Mouse (Mus musculus) embryonic facial prominence, embryonic 12.5 days (tissue): ENCODE measurements around the gene Nebl. TPM values are rescaled to one million over a fixed set of nuclear protein-coding genes. Genes with fewer than 3 reads are reported as not detected.
A peak's percentile ranks its signal among the peaks of the same experiment; 100 is the strongest.

ENCODE experiments used
- ATAC-seq: fragments of 200-750 bp; cut with Nextera tagmentation; 2 replicates; pipeline ENCODE4 v1.8.0; 2017; ENCODE audit not compliant: insufficient number of reproducible peaks, insufficient read depth, low FRiP score, low TSS enrichment
- H3K27ac ChIP-seq: fragments of 300-500 bp; sonication (generic); 2 replicates; pipeline ENCODE4 v1.5.1; 2016; ENCODE audit warnings: mild to moderate bottlenecking
- H3K27me3 ChIP-seq: fragments of 300-500 bp; sonication (generic); 2 replicates; pipeline ENCODE4 v1.6.1; 2016; ENCODE audit warnings: mild to moderate bottlenecking, moderate library complexity
- H3K36me3 ChIP-seq: fragments of 300-500 bp; sonication (generic); 2 replicates; pipeline ENCODE4 v1.6.1; 2016; ENCODE audit warnings: mild to moderate bottlenecking
- H3K4me1 ChIP-seq: fragments of 300-500 bp; sonication (generic); 2 replicates; pipeline ENCODE4 v1.6.1; 2016
- H3K4me2 ChIP-seq: fragments of 300-500 bp; sonication (generic); replicated peaks from 2 replicates; pipeline ENCODE4 v1.6.1; 2016; ENCODE audit warnings: mild to moderate bottlenecking, moderate library complexity
- H3K4me3 ChIP-seq: fragments of 300-500 bp; sonication (generic); 2 replicates; pipeline ENCODE4 v1.5.1; 2016; ENCODE audit warnings: mild to moderate bottlenecking
- H3K9ac ChIP-seq: fragments of 300-500 bp; sonication (generic); 2 replicates; pipeline ENCODE4 v1.6.1; 2016; ENCODE audit warnings: mild to moderate bottlenecking, moderate library complexity
- H3K9me3 ChIP-seq: fragments of 300-500 bp; sonication (generic); 2 replicates; pipeline ENCODE4 v1.6.1; 2016; ENCODE audit warnings: mild to moderate bottlenecking, moderate library complexity
- WGBS: fragments of 180-500 bp; shearing (Covaris S2); methylation state at CpG from one replicate; pipeline ENCODE4 v1.1.7; 2016; 5-methylcytosine and 5-hydroxymethylcytosine counted together
- polyA plus RNA-seq: library from polyadenylated mRNA; unstranded; fragments of >200 nt; fragmentation: Nextera tagmentation; extraction: Ambion mirVana; gene quantifications from 2 replicates; pipeline ENCODE4 v1.2.1, GENCODE M21; 2016

Nebl gene
- polyA plus RNA-seq: 9.1 and 9.4 TPM in 2 replicates

DNA sequence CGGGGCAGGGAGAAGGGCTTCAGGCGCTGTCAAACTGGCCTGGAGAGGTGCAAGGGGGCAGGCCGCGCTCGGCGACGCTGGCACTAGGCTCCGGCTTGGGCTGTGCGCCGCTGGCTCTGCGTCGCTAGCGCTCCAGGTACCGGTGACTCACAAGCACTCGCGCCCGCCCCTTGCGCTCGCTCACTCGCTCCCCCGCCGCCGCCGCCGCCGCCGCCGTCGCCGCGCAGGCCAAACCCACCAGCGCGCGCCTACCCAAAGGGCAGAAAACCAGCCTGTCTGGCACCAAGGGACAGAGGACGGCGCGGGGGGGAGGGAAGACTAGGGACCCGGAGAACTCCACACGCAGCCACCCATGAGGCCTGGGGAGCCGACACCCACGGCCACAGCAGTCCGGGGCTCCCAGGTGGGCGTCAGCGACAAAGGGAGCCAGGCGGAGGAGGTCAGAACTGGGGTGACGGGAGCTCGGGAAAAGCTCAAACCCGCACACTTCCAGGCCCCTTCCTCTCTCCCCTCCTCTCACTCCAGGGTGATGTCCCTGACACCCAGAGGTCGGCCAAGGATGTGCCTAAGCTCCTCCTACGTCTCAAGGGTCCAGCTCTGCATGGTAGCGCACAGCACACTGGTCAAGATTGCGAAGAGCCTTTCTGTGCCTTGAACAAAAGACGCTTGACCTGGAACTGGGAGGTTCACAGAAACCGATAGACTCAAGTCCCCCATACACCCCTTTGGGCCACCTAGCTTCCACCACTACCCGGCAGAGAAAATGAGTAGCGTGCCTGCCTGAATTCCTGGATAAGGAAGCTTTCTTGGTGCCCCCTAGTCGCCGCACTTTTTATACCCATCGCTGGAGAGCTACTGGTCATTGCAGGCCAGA lies at the start of gene Nebl:
Gene Nebl, minus strand, starts transcription at position 508 of the 874 bp plus-strand sequence.
- peak; percentile 79 for ATAC-seq
- Histone ChIP-seq H3K4me3 (peak within 1 kb of the TSS; percentile 63), H3K27me3 (peaks cover 35% of the 10 kb centered on the region), H3K9ac (peak within 1 kb of the TSS; percentile 64), H3K9me3 (no peaks in the 10 kb centered on the region), H3K4me1 (peaks cover 12% of the 10 kb centered on the region), H3K36me3 (no peaks in the 10 kb centered on the region), H3K27ac (no peak within 1 kb of the TSS), H3K4me2 (peak within 1 kb of the TSS; percentile 97)
- WGBS: under 1% methylated on average over 59 of the region's 59 CpGs

DNA sequence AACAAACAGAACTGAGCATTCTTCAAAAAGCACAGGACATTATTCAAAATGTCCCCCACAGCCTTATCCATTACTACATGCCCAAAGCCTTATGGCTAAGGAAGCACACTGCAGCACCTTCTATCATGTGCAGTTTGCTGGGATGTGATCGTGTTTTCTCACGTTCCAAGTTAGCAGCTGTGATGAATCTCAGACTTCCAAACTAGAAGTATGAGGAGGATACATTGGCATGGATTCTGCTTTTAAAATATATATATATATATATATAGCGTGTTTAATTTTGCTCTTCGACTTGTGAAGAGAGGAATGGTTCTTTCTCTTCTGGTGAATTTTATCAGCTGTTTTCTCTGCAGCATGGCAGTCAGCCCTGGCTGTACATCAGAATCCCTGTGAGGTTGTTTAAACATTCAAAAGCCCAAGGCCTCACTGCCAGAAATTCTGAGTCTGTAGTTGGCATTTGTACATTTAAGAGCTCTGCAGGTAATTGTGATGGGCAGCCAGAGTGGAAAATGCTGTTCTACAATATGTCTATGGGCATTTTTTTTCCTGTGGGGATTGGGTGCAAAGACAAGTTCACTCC lies 39.1 kb upstream of the Nebl start:
- ATAC-seq: no peak
- H3K36me3 ChIP-seq: no peaks in the 10 kb centered on the region
- no peaks in the 10 kb centered on the region for H3K4me1 ChIP-seq
- no peak overlapping the region for H3K4me2 ChIP-seq
- no peaks in the 10 kb centered on the region for H3K9me3 ChIP-seq
- no peak overlapping the region for H3K27ac ChIP-seq
- H3K4me3 ChIP-seq: no peak overlapping the region
- WGBS: 92% methylated on average over 4 of the region's 4 CpGs
- H3K9ac ChIP-seq: no peak overlapping the region
- H3K27me3 ChIP-seq: no peaks in the 10 kb centered on the region

DNA sequence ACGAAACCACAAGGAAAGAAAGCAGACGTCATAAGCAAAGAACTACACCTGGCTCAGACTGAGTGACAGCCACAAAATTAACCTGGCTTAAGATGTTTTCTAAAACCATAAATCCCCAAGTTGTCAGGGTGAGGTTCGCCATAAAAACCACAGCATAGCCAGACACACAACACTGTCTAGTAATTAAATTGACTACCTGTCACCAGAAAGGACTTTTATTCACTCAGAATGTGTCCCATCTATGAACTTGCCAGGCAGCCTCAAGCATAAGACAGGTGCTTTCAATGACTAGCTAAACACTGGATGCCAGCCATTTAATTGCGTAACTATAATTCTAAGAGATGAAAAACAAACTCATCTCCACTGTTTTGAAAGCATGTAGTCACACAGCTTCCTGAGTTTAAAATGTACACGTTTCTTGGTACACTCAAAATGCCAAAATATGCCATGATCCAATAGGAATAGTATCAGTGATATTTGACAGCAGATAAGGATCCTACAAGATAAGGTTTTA lies 38.0 kb upstream of the Nebl start:
- no peak overlapping the region for H3K9ac ChIP-seq
- no peaks in the 10 kb centered on the region for H3K9me3 ChIP-seq
- H3K27me3 ChIP-seq: no peaks in the 10 kb centered on the region
- H3K4me2 ChIP-seq: no peak overlapping the region
- no peaks in the 10 kb centered on the region for H3K4me1 ChIP-seq
- no peak overlapping the region for H3K27ac ChIP-seq
- no peak overlapping the region for H3K4me3 ChIP-seq
- WGBS: 76% methylated on average over 5 of the region's 5 CpGs
- ATAC-seq: no peak
- H3K36me3 ChIP-seq: no peaks in the 10 kb centered on the region

DNA sequence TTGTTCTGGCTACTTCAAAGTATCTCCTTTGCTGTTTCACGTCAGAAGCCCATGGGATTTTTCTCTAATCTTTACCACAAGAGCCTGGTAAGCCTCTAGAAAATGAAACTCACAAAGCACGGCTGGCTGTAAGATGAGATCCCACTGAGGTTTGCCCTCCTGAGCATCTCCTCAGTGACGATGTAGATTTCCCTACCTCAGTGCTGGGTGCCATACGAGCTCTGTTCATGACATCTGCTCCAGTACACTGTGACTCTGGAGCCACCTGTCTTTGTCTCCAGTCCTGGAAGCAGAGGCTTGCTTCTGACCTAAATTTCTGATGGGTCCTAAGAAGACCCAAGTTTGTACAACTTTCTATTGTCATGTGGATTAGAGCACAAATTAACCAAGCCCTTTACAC lies 25.0 kb upstream of the Nebl start:
- ATAC-seq: no peak
- Histone ChIP-seq H3K27me3 (no peaks in the 10 kb centered on the region), H3K4me1 (0 out of 2 replicates have a peak, but pooled peaks cover 2% of the 10 kb centered on the region), H3K4me3 (no peak overlapping the region), H3K4me2 (no peak overlapping the region), H3K27ac (no peak overlapping the region), H3K36me3 (no peaks in the 10 kb centered on the region), H3K9ac (no peak overlapping the region), H3K9me3 (no peaks in the 10 kb centered on the region)
- 27% methylated on average over 4 of the region's 4 CpGs for WGBS

DNA sequence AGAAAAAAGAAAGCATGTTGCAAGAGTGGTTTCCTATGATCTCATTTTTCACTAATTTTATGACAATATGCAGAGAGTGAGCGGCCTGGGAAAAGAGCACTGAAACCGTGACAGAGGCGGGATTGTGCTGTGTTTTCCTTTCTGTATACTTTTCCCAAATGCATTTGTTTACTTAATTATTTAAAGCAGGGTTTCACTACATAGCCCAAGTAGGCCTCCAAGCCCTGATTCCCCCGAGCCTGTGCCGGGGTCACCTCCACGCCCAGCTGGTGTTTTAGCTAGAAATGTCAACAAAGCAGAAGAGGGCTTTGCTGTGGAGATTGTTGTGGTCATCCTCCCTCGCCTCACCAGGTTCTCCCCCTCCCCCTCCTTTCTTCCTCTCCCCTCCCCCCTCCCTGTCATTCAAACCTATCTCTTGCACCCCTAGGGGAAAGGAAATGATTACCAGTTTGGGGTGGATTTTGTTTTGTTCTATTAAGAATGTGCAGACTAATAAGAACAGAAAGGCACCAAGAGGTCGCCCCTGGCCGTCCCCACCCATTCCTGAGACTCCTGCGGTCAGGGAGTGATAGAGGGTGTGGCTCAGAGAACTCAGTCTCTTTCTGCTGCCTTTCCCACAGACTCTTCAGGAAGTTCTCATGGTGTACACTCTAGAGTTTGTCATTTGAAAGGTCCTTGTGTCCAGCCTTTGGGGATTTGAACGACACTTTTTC lies 10.9 kb upstream of the Nebl start:
- Histone ChIP-seq H3K9ac (no peak overlapping the region), H3K9me3 (no peaks in the 10 kb centered on the region), H3K27ac (peak overlapping the region; percentile 61; the same call in 1 of the 2 replicates), H3K4me1 (peaks cover 8% of the 10 kb centered on the region), H3K27me3 (no peaks in the 10 kb centered on the region), H3K4me3 (peak overlapping the region; percentile 27; the same call in 1 of the 2 replicates), H3K4me2 (peak overlapping the region; percentile 53), H3K36me3 (no peaks in the 10 kb centered on the region)
- peak; percentile 70; the same call in 1 of the 2 replicates for ATAC-seq
- 3% methylated on average over 11 of the region's 11 CpGs for WGBS

DNA sequence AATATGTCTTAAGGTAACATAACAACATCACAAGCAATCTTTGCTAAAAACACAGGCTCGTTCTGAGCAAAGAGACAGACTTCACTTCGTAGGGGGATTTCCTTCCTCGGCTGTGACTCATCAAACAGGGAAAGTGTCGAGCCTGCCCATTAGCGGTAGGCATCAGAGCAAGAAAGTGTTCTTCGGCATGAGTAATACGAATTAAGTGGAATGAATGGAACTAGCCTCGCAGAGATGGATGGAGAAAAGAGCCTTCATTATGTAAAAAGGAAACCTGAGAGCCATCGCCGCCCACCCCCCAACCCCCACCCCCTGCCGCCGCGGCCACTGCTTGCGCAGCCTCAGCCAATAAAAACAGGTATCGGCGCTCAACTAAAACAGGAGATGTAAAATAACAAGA lies 10.3 kb upstream of the Nebl start:
- Histone ChIP-seq H3K4me1 (peaks cover 8% of the 10 kb centered on the region), H3K27ac (no peak overlapping the region), H3K9ac (no peak overlapping the region), H3K27me3 (no peaks in the 10 kb centered on the region), H3K9me3 (no peaks in the 10 kb centered on the region), H3K4me3 (peak overlapping the region; percentile 27), H3K4me2 (peak overlapping the region; percentile 53), H3K36me3 (no peaks in the 10 kb centered on the region)
- peak; percentile 84; the same call in 1 of the 2 replicates for ATAC-seq
- under 1% methylated on average over 16 of the region's 16 CpGs for WGBS

DNA sequence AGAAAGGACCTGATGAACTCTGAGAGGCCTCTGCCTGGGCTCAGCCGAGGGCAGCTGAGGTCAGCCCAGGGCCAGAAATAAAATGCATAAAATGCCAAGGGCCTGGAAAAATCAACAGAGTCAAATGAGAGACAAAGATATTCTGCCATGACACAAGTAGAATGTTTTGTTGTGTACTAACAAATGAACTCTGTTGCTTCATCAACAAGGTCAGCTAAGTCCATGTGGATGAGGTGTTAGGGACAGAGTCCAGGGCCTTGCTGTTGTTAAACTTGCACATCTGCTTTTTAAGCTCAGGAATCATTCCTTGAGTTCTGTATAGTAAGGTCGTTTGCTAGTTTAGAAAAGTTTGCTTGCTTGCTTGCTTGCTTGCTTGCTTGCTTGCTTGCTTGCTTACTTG lies 9.2 kb upstream of the Nebl start:
- no peak overlapping the region for H3K4me2 ChIP-seq
- H3K36me3 ChIP-seq: no peaks in the 10 kb centered on the region
- WGBS: 56% methylated on average over 2 of the region's 2 CpGs
- H3K27me3 ChIP-seq: no peaks in the 10 kb centered on the region
- H3K4me3 ChIP-seq: no peak overlapping the region
- no peaks in the 10 kb centered on the region for H3K9me3 ChIP-seq
- H3K9ac ChIP-seq: no peak overlapping the region
- no peak overlapping the region for H3K27ac ChIP-seq
- H3K4me1 ChIP-seq: peaks cover 8% of the 10 kb centered on the region
- ATAC-seq: no peak

DNA sequence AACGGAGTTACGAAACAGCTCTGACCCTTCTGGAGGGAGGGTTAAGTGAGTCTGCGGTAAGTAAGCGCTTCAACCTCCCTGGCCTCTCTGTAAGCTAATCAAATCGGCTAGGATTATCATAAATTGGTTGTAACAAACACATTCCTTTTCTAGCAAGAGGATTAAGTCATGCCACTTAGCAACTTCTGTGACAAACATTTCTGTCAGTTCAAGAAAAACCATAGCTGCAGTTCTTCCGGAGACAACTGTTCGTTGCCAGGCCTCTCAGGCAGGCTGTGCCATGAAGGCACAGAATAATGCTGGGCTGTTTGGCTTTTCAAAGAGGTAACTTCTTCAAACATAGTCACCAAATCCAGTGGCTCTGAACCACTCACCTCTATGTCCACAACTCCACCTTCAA lies 946 bp upstream of the Nebl start:
- ATAC-seq: no peak
- no peak overlapping the region for H3K4me3 ChIP-seq
- no peak overlapping the region; the same call in 1 of the 2 replicates for H3K4me2 ChIP-seq
- peaks cover 12% of the 10 kb centered on the region for H3K4me1 ChIP-seq
- H3K36me3 ChIP-seq: no peaks in the 10 kb centered on the region
- peaks cover 35% of the 10 kb centered on the region for H3K27me3 ChIP-seq
- WGBS: 26% methylated on average over 7 of the region's 7 CpGs
- no peak overlapping the region for H3K27ac ChIP-seq
- no peak overlapping the region for H3K9ac ChIP-seq
- no peaks in the 10 kb centered on the region for H3K9me3 ChIP-seq

DNA sequence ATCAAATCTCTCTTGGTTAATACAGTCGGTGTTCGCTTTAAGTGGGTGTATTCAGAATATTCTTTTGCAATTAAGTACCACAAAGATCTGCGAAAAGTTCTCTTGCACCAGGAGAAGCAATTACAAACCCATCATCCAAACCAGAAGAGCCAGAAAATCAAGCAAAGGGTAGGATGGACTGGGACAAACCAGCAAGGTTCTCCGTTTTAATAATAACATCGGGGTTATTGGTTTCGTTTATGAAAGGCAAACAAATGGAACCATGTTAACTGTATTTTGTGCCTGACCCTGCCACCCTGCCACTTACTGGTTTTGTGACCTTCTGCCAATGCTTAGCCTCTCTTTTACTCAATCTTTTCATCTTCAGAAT lies 552 bp upstream of the Nebl start:
- Histone ChIP-seq H3K36me3 (no peaks in the 10 kb centered on the region), H3K4me3 (peak overlapping the region; percentile 63), H3K27ac (no peak overlapping the region), H3K4me1 (peaks cover 12% of the 10 kb centered on the region), H3K9me3 (no peaks in the 10 kb centered on the region), H3K9ac (no peak overlapping the region), H3K27me3 (peaks cover 35% of the 10 kb centered on the region), H3K4me2 (peak overlapping the region; percentile 97)
- 11% methylated on average over 6 of the region's 6 CpGs for WGBS
- no peak for ATAC-seq

DNA sequence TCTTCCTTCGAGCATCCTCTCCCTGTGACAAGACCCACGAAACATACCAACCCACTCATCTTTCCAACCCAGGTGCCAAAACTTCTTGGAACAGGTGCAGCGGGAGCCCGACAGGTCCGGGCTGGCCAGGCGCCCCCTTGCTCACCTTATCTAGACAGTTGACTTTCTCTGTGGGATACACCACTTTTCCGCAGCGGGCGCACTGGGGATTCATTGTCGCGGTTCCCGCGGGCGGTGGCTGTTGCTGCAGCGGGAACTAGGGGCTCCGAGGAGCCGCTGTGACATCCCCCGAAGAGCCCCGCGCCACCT lies 662 bp downstream of the Nebl start:
- Histone ChIP-seq H3K9ac (peak overlapping the region; percentile 64), H3K9me3 (no peaks in the 10 kb centered on the region), H3K27me3 (peaks cover 35% of the 10 kb centered on the region), H3K36me3 (no peaks in the 10 kb centered on the region), H3K4me2 (peak overlapping the region; percentile 97), H3K27ac (no peak overlapping the region), H3K4me3 (peak overlapping the region; percentile 63), H3K4me1 (peaks cover 12% of the 10 kb centered on the region)
- WGBS: 1% methylated on average over 19 of the region's 20 CpGs
- ATAC-seq: 0 out of 2 replicates have a peak, but pooled peaks have one; percentile 18

DNA sequence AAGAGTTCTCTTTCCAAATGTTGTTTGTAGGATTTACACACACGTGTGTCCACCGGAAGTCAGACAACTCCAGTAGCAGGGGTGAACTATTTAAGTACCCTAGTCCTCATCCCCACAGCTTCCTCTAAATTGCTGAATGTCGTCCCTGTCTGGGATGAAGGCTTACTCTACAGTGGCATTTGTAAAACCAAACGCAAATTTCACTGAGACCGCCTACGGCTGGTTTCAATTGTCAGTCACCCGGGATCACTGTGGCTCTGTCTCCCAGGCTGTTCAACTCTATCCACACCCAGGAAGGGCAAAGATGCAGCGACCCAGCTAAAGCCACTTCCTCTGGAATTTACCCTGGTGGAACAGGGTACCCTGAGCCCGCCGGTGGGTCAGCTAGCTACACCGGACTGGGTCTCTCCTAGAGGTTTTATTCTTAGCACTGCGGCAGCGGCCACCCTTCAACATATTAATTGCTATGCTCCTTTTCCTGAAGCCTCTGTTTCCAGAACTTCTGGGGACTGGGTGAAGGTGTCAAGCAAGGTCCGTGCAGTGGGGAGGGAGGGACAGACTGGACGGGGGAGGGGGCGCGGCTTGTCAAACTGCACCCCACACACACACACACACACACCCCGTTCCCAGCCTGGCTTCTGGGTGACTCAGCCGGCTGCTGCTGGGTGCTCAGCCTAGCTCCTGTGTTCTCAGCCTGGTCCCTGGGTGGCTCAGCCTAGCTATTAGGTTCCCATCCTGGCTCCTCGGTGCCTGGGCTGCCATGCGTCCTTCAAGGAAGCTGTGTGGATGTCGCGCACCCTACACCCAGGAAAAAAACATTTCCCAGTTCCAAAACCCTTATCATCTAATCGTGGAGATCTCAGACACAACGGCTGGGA lies 1.3 kb downstream of the Nebl start:
- H3K4me3 ChIP-seq: peak overlapping the region; percentile 63
- H3K4me1 ChIP-seq: peaks cover 12% of the 10 kb centered on the region
- no peaks in the 10 kb centered on the region for H3K9me3 ChIP-seq
- 2% methylated on average over 25 of the region's 25 CpGs for WGBS
- peak overlapping the region; percentile 97 for H3K4me2 ChIP-seq
- no peak overlapping the region for H3K27ac ChIP-seq
- peaks cover 35% of the 10 kb centered on the region for H3K27me3 ChIP-seq
- H3K36me3 ChIP-seq: no peaks in the 10 kb centered on the region
- H3K9ac ChIP-seq: peak overlapping the region; percentile 64
- 0 out of 2 replicates have a peak, but pooled peaks have one; percentile 59 for ATAC-seq
